Mouse (Mus musculus): Measurements from ENCODE around the gene Mdn1.

The Mdn1 gene

GRCm38 (mm10) chr4:32789020-32789419 lies 132.1 kb downstream of the Mdn1 start:
- DNase-seq: no peak

- no peak for DNase-seq
These were observed 142.1 kb downstream of the Mdn1 start for GRCm38 (mm10) chr4:32798976-32799375.

GRCm38 (mm10) chr4:32799966-32800576 lies 143.2 kb downstream of the Mdn1 start, which contains the start of gene Lyrm2:
Lyrm2 (plus strand) TSS chr4:32800253.
- peak; percentile 67 to 78 for DNase-seq

GRCm38 (mm10) chr4:32800577-32801170 lies 143.8 kb downstream of the Mdn1 start:
- no peak for DNase-seq

- no peak for DNase-seq
These were observed 160.6 kb downstream of the Mdn1 start for GRCm38 (mm10) chr4:32817478-32817877.

GRCm38 (mm10) chr4:32820676-32821075 lies 163.8 kb downstream of the Mdn1 start:
- no peak for DNase-seq

- DNase-seq: peak; percentile 51 to 69
These were observed 167.3 kb downstream of the Mdn1 start for GRCm38 (mm10) chr4:32824254-32824653.

Measured in kidney, adult 8-10 months (tissue).